Mouse (Mus musculus): ENCODE data around the gene Hic1.

- TF ChIP-seq CTCF (IDR thresholded peaks at IDR 0.05; ENCODE audit: extremely low read depth, insufficient read depth, low read length) (no peak), POLR2A (IDR thresholded peaks at IDR 0.05; ENCODE audit: extremely low read depth, insufficient read depth, low read length) (no peak)
These were observed 40.0 kb upstream of the Hic1 start for GRCm38 (mm10) chr11:75209363-75209762.
